Mouse (Mus musculus): ENCODE results near the gene Pak3. TPM values are rescaled to one million over a fixed set of nuclear protein-coding genes. Genes with fewer than 3 reads are reported as not detected.

Pak3 gene
- polyA plus RNA-seq, 1 experiment from 2014 or later, result 73.4 TPM

- Histone ChIP-seq H3K4me3 (no peak overlapping the region), H3K9ac (no peak overlapping the region), H3K27me3 (replicated peaks) (no peaks in the 10 kb centered on the region), H3K27ac (no peak overlapping the region), H3K9me3 (no peaks in the 10 kb centered on the region), H3K4me1 (no peaks in the 10 kb centered on the region), H3K4me2 (replicated peaks) (no peak overlapping the region), H3K36me3 (no peaks in the 10 kb centered on the region)
- ATAC-seq (ENCODE audit: low FRiP score, low read depth), result no peak
- 94% methylated on average over 2 of the region's 2 CpGs for WGBS
These were observed 61.5 kb downstream of the Pak3 start for GRCm38 (mm10) chrX:143579925-143580324.

GRCm38 (mm10) chrX:143580458-143580959 is 62.1 kb downstream of the Pak3 start:
- Histone ChIP-seq H3K4me3 (no peak overlapping the region), H3K4me1 (no peaks in the 10 kb centered on the region), H3K27me3 (replicated peaks) (no peaks in the 10 kb centered on the region), H3K9ac (no peak overlapping the region), H3K36me3 (no peaks in the 10 kb centered on the region), H3K27ac (no peak overlapping the region), H3K4me2 (replicated peaks) (no peak overlapping the region), H3K9me3 (no peaks in the 10 kb centered on the region)
- 71% methylated on average over 2 of the region's 2 CpGs for WGBS
- ATAC-seq (ENCODE audit: low FRiP score, low read depth), result no peak

- no peaks in the 10 kb centered on the region for H3K9me3 ChIP-seq
- no peak overlapping the region for H3K4me2 ChIP-seq (replicated peaks)
- H3K36me3 ChIP-seq, result no peaks in the 10 kb centered on the region
- H3K9ac ChIP-seq, result no peak overlapping the region
- H3K27me3 ChIP-seq (replicated peaks), result no peaks in the 10 kb centered on the region
- no peak overlapping the region for H3K4me3 ChIP-seq
- WGBS, result 37% methylated on average over 5 of the region's 5 CpGs
- H3K4me1 ChIP-seq, result no peaks in the 10 kb centered on the region
- H3K27ac ChIP-seq, result no peak overlapping the region
- peak; percentile 80 for ATAC-seq (ENCODE audit: low FRiP score, low read depth)
These were observed 88.6 kb downstream of the Pak3 start for GRCm38 (mm10) chrX:143606877-143607449.

- Histone ChIP-seq H3K27ac (no peak overlapping the region), H3K4me3 (no peak overlapping the region), H3K36me3 (no peaks in the 10 kb centered on the region), H3K9ac (no peak overlapping the region), H3K9me3 (no peaks in the 10 kb centered on the region), H3K4me2 (replicated peaks) (no peak overlapping the region), H3K27me3 (replicated peaks) (no peaks in the 10 kb centered on the region), H3K4me1 (no peaks in the 10 kb centered on the region)
- no peak for ATAC-seq (ENCODE audit: low FRiP score, low read depth)
- WGBS, result 42% methylated on average over 4 of the region's 4 CpGs
These were observed 100.3 kb downstream of the Pak3 start for GRCm38 (mm10) chrX:143618734-143619133.

DNA sequence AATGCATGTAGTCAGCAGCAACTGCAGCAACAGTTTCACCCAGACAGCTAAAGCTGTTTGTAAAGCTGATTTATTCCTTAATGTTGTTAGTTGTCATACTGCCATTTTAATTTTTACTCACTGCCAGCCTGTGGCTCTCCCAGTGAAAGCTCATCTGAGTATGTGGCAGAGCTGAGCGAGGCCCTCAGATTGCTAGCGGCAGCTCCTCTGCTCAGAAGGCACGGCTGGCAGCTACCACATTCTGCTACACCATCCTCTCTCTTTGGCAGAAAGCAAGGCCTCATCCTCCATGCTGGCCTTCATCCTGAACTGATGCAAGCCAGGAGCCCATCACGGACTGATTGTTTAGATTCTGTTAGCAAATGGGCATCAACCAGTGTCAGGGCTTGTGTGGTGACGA is 109.4 kb downstream of the Pak3 start:
- H3K9ac ChIP-seq, result no peak overlapping the region

DNA sequence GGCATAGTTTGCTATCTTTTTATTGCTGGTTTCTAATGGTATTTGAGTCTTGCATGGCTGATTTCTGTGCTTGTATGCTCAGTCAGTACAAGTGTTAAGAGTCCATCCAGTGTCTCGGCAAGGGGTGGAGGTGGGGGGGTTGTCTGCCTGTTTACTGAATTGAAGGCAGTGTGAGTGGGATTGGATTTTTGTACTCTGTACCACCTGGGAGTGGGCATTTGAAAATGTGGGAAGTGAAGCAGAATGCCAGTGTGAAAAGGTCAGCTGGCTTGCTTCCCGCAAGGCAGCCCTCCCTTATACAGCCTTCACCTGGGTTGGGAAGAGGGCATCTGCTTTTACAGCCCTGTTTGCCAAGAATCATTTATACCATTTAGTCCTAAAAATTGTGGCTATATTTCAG is 125.5 kb downstream of the Pak3 start:
- no peaks in the 10 kb centered on the region for H3K27me3 ChIP-seq (replicated peaks)
- no peaks in the 10 kb centered on the region for H3K4me1 ChIP-seq
- ATAC-seq (ENCODE audit: low FRiP score, low read depth), result no peak
- H3K9ac ChIP-seq, result no peak overlapping the region
- H3K27ac ChIP-seq, result no peak overlapping the region
- no peaks in the 10 kb centered on the region for H3K36me3 ChIP-seq
- H3K4me2 ChIP-seq (replicated peaks), result no peak overlapping the region
- 41% methylated on average over 2 of the region's 2 CpGs for WGBS
- H3K4me3 ChIP-seq, result no peak overlapping the region
- H3K9me3 ChIP-seq, result no peaks in the 10 kb centered on the region

More for the DNA sequence above, 109.4 kb downstream of the Pak3 start:
- H3K4me1 ChIP-seq, result no peaks in the 10 kb centered on the region
- no peak overlapping the region for H3K27ac ChIP-seq
- H3K36me3 ChIP-seq, result no peaks in the 10 kb centered on the region
- WGBS, result 83% methylated on average over 5 of the region's 5 CpGs
- no peak overlapping the region for H3K4me3 ChIP-seq
- ATAC-seq (ENCODE audit: low FRiP score, low read depth), result no peak
- no peak overlapping the region for H3K4me2 ChIP-seq (replicated peaks)
- no peaks in the 10 kb centered on the region for H3K9me3 ChIP-seq
- no peaks in the 10 kb centered on the region for H3K27me3 ChIP-seq (replicated peaks)

DNA sequence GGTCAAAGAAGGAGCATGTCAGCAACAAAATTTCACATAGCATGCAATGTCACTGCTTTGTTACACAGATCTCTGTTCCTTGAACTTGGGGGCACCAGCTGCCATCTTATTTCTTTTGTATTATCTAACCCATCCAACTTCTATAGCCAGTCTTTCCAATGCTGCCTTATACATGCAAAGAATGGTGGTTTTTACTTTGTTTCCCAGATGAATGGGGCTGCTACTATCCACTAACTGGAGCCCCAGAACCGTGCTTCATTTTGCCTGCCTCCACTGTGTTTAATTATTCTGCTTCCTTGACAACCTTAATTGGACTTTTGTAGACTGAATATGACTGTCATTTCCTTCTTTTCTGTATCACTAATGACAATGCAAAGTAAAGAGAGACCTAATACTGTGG is 126.4 kb downstream of the Pak3 start:
- 31% methylated on average over 1 of the region's 1 CpGs for WGBS
- Histone ChIP-seq H3K36me3 (no peaks in the 10 kb centered on the region), H3K27me3 (replicated peaks) (no peaks in the 10 kb centered on the region), H3K9ac (no peak overlapping the region), H3K4me3 (no peak overlapping the region), H3K4me1 (no peaks in the 10 kb centered on the region), H3K9me3 (no peaks in the 10 kb centered on the region), H3K4me2 (replicated peaks) (no peak overlapping the region), H3K27ac (no peak overlapping the region)
- no peak for ATAC-seq (ENCODE audit: low FRiP score, low read depth)

GRCm38 (mm10) chrX:143654308-143655176 is 136.2 kb downstream of the Pak3 start:
- WGBS, result 29% methylated on average over 9 of the region's 9 CpGs
- no peak overlapping the region for H3K4me3 ChIP-seq
- H3K9me3 ChIP-seq, result no peaks in the 10 kb centered on the region
- ATAC-seq (ENCODE audit: low FRiP score, low read depth), result peak; percentile 79
- no peak overlapping the region for H3K4me2 ChIP-seq (replicated peaks)
- H3K27ac ChIP-seq, result no peak overlapping the region
- no peaks in the 10 kb centered on the region for H3K36me3 ChIP-seq
- H3K27me3 ChIP-seq (replicated peaks), result no peaks in the 10 kb centered on the region; the same call in 1 of the 2 replicates
- no peak overlapping the region for H3K9ac ChIP-seq
- H3K4me1 ChIP-seq, result no peaks in the 10 kb centered on the region

DNA sequence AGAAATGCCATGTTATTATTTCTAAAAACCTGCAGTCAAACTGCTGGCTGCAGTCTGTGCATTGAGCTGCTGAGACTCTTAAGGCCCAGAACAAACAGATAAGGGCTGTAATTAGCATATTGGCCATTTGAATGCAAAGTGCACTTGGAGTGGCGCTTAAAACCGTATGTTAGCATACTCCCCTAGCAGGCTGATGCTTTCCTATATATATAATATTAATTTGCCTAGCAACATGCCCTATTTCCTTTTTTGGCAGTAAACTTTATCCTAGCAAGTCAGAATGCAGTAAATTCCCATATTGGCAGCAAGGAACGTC is 136.7 kb downstream of the Pak3 start:
- Histone ChIP-seq H3K36me3 (no peaks in the 10 kb centered on the region), H3K4me3 (no peak overlapping the region), H3K27me3 (replicated peaks) (no peaks in the 10 kb centered on the region; the same call in 1 of the 2 replicates), H3K4me2 (replicated peaks) (no peak overlapping the region), H3K9ac (no peak overlapping the region), H3K9me3 (no peaks in the 10 kb centered on the region), H3K27ac (no peak overlapping the region), H3K4me1 (no peaks in the 10 kb centered on the region)
- 17% methylated on average over 3 of the region's 3 CpGs for WGBS
- peak; percentile 55; the same call in 1 of the 2 replicates for ATAC-seq (ENCODE audit: low FRiP score, low read depth)

GRCm38 (mm10) chrX:143664221-143665150 is 146.1 kb downstream of the Pak3 start:
- H3K27ac ChIP-seq, result no peak overlapping the region
- H3K4me1 ChIP-seq, result no peaks in the 10 kb centered on the region
- H3K9ac ChIP-seq, result peak overlapping the region; percentile 44
- H3K4me2 ChIP-seq (replicated peaks), result peak overlapping the region; percentile 61
- H3K36me3 ChIP-seq, result no peaks in the 10 kb centered on the region
- H3K9me3 ChIP-seq, result no peaks in the 10 kb centered on the region
- H3K27me3 ChIP-seq (replicated peaks), result 0 out of 2 replicates have a peak, but pooled peaks cover 2% of the 10 kb centered on the region
- ATAC-seq (ENCODE audit: low FRiP score, low read depth), result peak; percentile 98
- WGBS, result 22% methylated on average over 28 of the region's 28 CpGs
- H3K4me3 ChIP-seq, result peak overlapping the region; percentile 42

- Histone ChIP-seq H3K27me3 (replicated peaks) (0 out of 2 replicates have a peak, but pooled peaks cover 2% of the 10 kb centered on the region), H3K27ac (no peak overlapping the region), H3K4me1 (no peaks in the 10 kb centered on the region), H3K4me2 (replicated peaks) (peak overlapping the region; percentile 61), H3K4me3 (no peak overlapping the region), H3K9ac (no peak overlapping the region), H3K9me3 (no peaks in the 10 kb centered on the region), H3K36me3 (no peaks in the 10 kb centered on the region)
- 54% methylated on average over 2 of the region's 2 CpGs for WGBS
- no peak for ATAC-seq (ENCODE audit: low FRiP score, low read depth)
These were observed 147.4 kb downstream of the Pak3 start for GRCm38 (mm10) chrX:143665771-143666170.

GRCm38 (mm10) chrX:143666991-143667390 is 148.6 kb downstream of the Pak3 start:
- Histone ChIP-seq H3K4me2 (replicated peaks) (0 out of 2 replicates have a peak overlapping the region, but pooled peaks have one; percentile 12), H3K27me3 (replicated peaks) (0 out of 2 replicates have a peak, but pooled peaks cover 2% of the 10 kb centered on the region), H3K36me3 (no peaks in the 10 kb centered on the region), H3K4me3 (no peak overlapping the region), H3K9me3 (no peaks in the 10 kb centered on the region), H3K27ac (no peak overlapping the region), H3K9ac (no peak overlapping the region), H3K4me1 (no peaks in the 10 kb centered on the region)
- ATAC-seq (ENCODE audit: low FRiP score, low read depth), result no peak
- 41% methylated on average over 4 of the region's 4 CpGs for WGBS

Measured in neural tube, embryonic 12.5 days (tissue).